Mouse (Mus musculus): Measurements from ENCODE around the gene Nipsnap3a. TPM values are rescaled to one million over a fixed set of nuclear protein-coding genes. Genes with fewer than 3 reads are reported as not detected.

The Nipsnap3a gene
- 210 TPM for polyA plus RNA-seq (2014; fragmentation: Illumina TruSeq; extraction: RNeasy Lipid Tissue Mini Kit (QIAGEN cat#74804); ENCODE audit: low read depth, low replicate concordance)

DNA sequence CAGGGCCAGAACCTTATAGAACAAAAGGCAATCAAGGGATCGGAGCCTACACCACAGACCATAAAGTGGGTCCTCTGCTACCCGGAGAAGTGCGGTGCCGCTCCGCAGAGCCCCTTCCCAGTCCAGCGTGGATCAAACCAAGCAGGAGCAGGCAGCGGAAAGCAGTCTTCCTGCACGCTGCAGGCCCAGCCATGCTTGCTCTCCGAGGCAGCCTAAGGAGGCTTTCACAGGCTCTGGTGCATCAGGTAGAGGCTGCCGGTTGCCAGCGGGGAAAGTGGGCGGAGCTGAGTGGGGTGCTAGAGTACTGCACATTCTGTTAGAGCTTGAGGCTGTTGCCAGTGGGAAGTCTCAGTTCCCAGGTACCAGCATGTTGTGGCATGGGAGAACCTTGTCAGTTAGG lies at the start of gene Nipsnap3a:
Gene Nipsnap3a, plus strand, starts transcription at position 25 of the 400 bp plus-strand sequence.

DNA sequence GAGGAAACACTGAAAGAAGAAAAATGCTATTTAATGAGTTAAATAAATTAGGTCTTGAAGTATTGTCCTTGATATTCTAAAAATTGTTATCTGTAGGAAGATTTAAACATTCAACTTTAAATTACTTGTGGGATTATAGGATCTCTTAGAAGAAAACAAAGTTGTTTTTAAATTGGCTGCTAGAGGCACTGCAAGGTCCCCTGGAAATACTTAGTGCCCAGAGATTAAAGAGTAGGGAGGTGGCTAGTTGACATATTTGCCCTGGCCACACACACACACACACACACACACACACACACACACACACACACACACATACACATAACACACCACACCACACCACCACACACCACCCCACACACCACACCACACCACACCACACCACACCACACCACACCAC lies 24.8 kb upstream of the Nipsnap3a start, which contains the start of gene Olfr270:
Gene Olfr270, plus strand, starts transcription at position 301 of the 400 bp plus-strand sequence.

DNA sequence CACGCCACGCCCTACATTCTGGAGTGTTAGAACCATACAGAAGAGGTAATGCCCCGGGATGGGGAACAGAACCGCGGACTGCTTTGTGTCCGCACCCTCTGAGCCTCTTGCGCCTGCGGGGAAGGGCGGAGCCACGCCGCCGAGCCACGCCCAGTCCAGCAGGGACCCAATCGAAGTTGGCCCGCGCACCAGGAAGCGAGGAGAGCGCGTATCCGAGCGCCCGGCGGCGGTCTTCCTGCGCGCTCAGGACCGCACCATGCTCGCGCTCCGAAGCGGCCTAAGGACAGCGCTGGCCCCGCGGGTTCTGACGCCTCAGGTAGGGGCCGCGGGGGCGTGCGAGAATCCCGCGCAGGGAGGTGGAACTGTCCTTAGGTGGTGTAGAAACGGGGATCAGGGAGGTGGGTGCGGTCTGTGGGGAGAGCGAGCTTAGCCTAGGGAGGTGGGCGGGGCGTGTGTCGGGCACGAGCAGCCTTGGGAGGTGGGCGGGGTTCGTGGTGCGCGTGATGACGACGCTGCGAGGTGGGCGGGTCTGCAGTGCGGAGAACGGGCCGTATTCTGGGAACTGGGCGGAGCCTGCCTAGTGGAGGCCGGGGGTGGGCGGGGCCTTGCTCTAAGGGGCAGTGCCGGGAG lies 22.8 kb downstream of the Nipsnap3a start, which contains the start of gene Nipsnap3b:
Gene Nipsnap3b, plus strand, starts transcription at position 149 of the 630 bp plus-strand sequence.

Other genes starting within 250 kb of the Nipsnap3a start
- 16.4 TPM for gene Olfr275, start 174.7 kb upstream of the Nipsnap3a start, polyA plus RNA-seq (2014; fragmentation: Illumina TruSeq; extraction: RNeasy Lipid Tissue Mini Kit (QIAGEN cat#74804); ENCODE audit: low read depth, low replicate concordance)
- gene Olfr273, start 130.0 kb upstream of the Nipsnap3a start, polyA plus RNA-seq (2014; fragmentation: Illumina TruSeq; extraction: RNeasy Lipid Tissue Mini Kit (QIAGEN cat#74804); ENCODE audit: low read depth, low replicate concordance), result not detected
- not detected for gene Olfr272, start 70.1 kb upstream of the Nipsnap3a start, polyA plus RNA-seq (2014; fragmentation: Illumina TruSeq; extraction: RNeasy Lipid Tissue Mini Kit (QIAGEN cat#74804); ENCODE audit: low read depth, low replicate concordance)
- gene Olfr270, start 24.7 kb upstream of the Nipsnap3a start, polyA plus RNA-seq (2014; fragmentation: Illumina TruSeq; extraction: RNeasy Lipid Tissue Mini Kit (QIAGEN cat#74804); ENCODE audit: low read depth, low replicate concordance), result not detected
- gene Nipsnap3b, start 22.6 kb downstream of the Nipsnap3a start, polyA plus RNA-seq (2014; fragmentation: Illumina TruSeq; extraction: RNeasy Lipid Tissue Mini Kit (QIAGEN cat#74804); ENCODE audit: low read depth, low replicate concordance), result 7.1 TPM
- gene Abca1, start 170.6 kb downstream of the Nipsnap3a start, polyA plus RNA-seq (2014; fragmentation: Illumina TruSeq; extraction: RNeasy Lipid Tissue Mini Kit (QIAGEN cat#74804); ENCODE audit: low read depth, low replicate concordance), result 24.4 TPM

All from testis, adult 10 weeks (tissue).